8 mouse cellular contexts compared by ENCODE assay signal in the genomic region with DNA sequence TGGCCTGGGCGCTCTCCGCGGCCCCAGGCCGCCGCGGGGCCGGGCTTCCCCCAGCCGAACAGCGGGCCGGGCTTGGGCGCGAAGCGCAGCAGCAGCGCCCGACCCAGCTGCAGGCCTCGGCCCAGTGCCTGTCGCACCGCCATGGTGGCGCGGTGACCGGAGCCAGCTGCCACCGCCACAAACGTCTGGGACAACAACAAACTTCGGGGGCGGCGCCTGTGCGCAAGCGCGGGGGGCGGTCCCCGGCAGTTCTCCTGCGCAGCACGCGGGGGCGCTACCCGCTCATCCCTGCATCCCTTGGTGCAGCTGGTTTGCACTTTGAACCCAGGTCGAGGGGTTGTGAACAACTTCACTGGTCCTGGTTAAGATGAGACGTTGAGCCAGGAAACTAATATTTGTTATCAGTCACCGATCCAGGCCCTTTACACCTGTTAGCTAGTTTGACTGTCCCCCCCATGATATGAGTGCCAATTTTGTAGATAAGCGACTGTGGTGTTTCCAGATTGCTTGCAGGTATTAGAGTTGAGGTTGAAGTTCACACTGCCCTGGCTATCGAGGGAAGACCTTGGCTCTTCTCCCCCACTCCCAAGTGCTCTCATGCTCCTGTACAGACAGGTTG. TPM values are rescaled to one million over a fixed set of nuclear protein-coding genes. Genes with fewer than 3 reads are reported as not detected.
DNase-seq lines count a peak whose midpoint lies in the region; ATAC-seq and TF ChIP-seq lines count a peak whose summit lies in the region.

Gene Pink1, minus strand, starts transcription at position 231 of the 619 bp plus-strand sequence.

- peak; percentile 76 for TF ChIP-seq RAD21 in CH12.LX (IDR thresholded peaks at IDR 0.05; ENCODE audit: low read depth, low read length)

- TF ChIP-seq EP300 in CH12.LX (IDR thresholded peaks at IDR 0.05; ENCODE audit: low read length), result peak; percentile 25; the same call in 1 of the 2 replicates
- no peak for TF ChIP-seq EP300 in liver, embryonic 14.5 days (IDR thresholded peaks at IDR 0.05; ENCODE audit: low read depth)

- peak within 1 kb of the TSS; percentile 53 to 72 (median 70) for H3K4me3 ChIP-seq in CH12.LX (replicated peaks in 1 of 3; ENCODE audit: low read depth in 2 of 3, low read length in 2 of 3, poor library complexity in 1 of 3)
- peak within 1 kb of the TSS; percentile 83 for H3K4me3 ChIP-seq in forebrain, embryonic 12.5 days (replicated peaks)
- H3K4me3 ChIP-seq in heart, embryonic 16.5 days (ENCODE audit: low read length), result peak within 1 kb of the TSS; percentile 89
- peak within 1 kb of the TSS; percentile 72 to 96 for H3K4me3 ChIP-seq in liver, embryonic 14.5 days (ENCODE audit: insufficient read depth in 1 of 2, low read depth in 2 of 2, low read length in 2 of 2)
- peak within 1 kb of the TSS; percentile 92 for H3K4me3 ChIP-seq in stomach, embryonic 15.5 days (replicated peaks)

- peaks cover 0 to 6% of the 10 kb centered on the region in 2 experiments; a peak in 2 of 4 replicates for H3K4me1 ChIP-seq in CH12.LX (ENCODE audit: control insufficient read depth in 1 of 2, insufficient read depth in 2 of 2)
- H3K4me1 ChIP-seq in forebrain, embryonic 12.5 days, result peaks cover 28% of the 10 kb centered on the region
- H3K4me1 ChIP-seq in heart, embryonic 16.5 days (ENCODE audit: control insufficient read depth, insufficient read depth, low read length), result peaks cover 34% of the 10 kb centered on the region
- peaks cover 9 to 12% of the 10 kb centered on the region in 2 experiments for H3K4me1 ChIP-seq in liver, embryonic 14.5 days (replicated peaks; ENCODE audit: control insufficient read depth in 2 of 2, insufficient read depth in 2 of 2, low read length in 1 of 2)
- peaks cover 20% of the 10 kb centered on the region for H3K4me1 ChIP-seq in stomach, embryonic 15.5 days

- in situ Hi-C loops in CH12.LX (cut with MboI; ENCODE audit: low pct_ligation_motif_present, low pct_unique_long_range_greater_than_20kb, low sequenced_read_pairs), result loop anchor here (10.0 kb wide), 1 partner anchor 49 kb away; no protein-coding TSS in a partner anchor

- peak within 1 kb of the TSS; percentile 68 for H3K9ac ChIP-seq in CH12.LX (ENCODE audit: insufficient read depth, low read depth)
- H3K9ac ChIP-seq in forebrain, embryonic 12.5 days, result peak within 1 kb of the TSS; percentile 86
- peak within 1 kb of the TSS; percentile 96 for H3K9ac ChIP-seq in heart, embryonic 16.5 days (ENCODE audit: low read length)
- peak within 1 kb of the TSS; percentile 95 for H3K9ac ChIP-seq in liver, embryonic 14.5 days (replicated peaks)
- H3K9ac ChIP-seq in stomach, embryonic 15.5 days, result peak within 1 kb of the TSS; percentile 92

- peak; percentile 76 for DNase-seq in CH12.LX (ENCODE audit: extremely low read depth)
- DNase-seq in c-Kit-positive CD71-positive TER-119-negative erythroid progenitor cells, embryonic 14.5 days (ENCODE audit: low read depth), result peak; percentile 66
- peak; percentile 94 to 95 for DNase-seq in kidney, postnatal 36 days
- DNase-seq in liver, embryonic 14.5 days (ENCODE audit: low read depth in 3 of 3, low spot score in 3 of 3), result peak; percentile 59 to 71 (median 60)
- DNase-seq in neural tube, embryonic 10.5 days (ENCODE audit: extremely low spot score, low spot score), result peak; percentile 83

- 4% methylated on average over 41 of the region's 41 CpGs for WGBS in forebrain, embryonic 12.5 days
- 4% methylated on average over 41 of the region's 41 CpGs for WGBS in heart, embryonic 16.5 days
- 3% methylated on average over 41 of the region's 41 CpGs for WGBS in liver, embryonic 14.5 days (ENCODE audit: insufficient replicate concordance)
- 3% methylated on average over 29 of the region's 41 CpGs for WGBS in stomach, embryonic 15.5 days

- peaks cover 26% of the 10 kb centered on the region for H3K27me3 ChIP-seq in CH12.LX (replicated peaks)
- H3K27me3 ChIP-seq in forebrain, embryonic 12.5 days, result no peaks in the 10 kb centered on the region
- H3K27me3 ChIP-seq in heart, embryonic 16.5 days (ENCODE audit: control insufficient read depth, insufficient read depth, low read length), result peaks cover 4% of the 10 kb centered on the region; the same call in 1 of the 2 replicates
- H3K27me3 ChIP-seq in liver, embryonic 14.5 days (ENCODE audit: control insufficient read depth, insufficient read depth, low read length), result no peaks in the 10 kb centered on the region
- H3K27me3 ChIP-seq in stomach, embryonic 15.5 days (replicated peaks), result no peaks in the 10 kb centered on the region

- H3K9me3 ChIP-seq in CH12.LX (replicated peaks; ENCODE audit: low read length), result peaks cover 12% of the 10 kb centered on the region
- H3K9me3 ChIP-seq in forebrain, embryonic 12.5 days, result no peaks in the 10 kb centered on the region
- no peaks in the 10 kb centered on the region; the same call in 1 of the 2 replicates for H3K9me3 ChIP-seq in heart, embryonic 16.5 days (replicated peaks; ENCODE audit: control insufficient read depth, low read length)
- H3K9me3 ChIP-seq in liver, embryonic 14.5 days (ENCODE audit: control insufficient read depth, low read length), result no peaks in the 10 kb centered on the region
- H3K9me3 ChIP-seq in stomach, embryonic 15.5 days, result no peaks in the 10 kb centered on the region

- dilution Hi-C loops in CH12.LX (cut with MboI; ENCODE audit: extremely low pct_ligation_motif_present, extremely low pct_unique_long_range_greater_than_20kb, low sequenced_read_pairs), result no loop called here

- no peaks in the 10 kb centered on the region for H3K36me3 ChIP-seq in CH12.LX (replicated peaks in 1 of 2; ENCODE audit: control insufficient read depth in 1 of 2, insufficient read depth in 1 of 2, low read length in 1 of 2)
- H3K36me3 ChIP-seq in forebrain, embryonic 12.5 days (replicated peaks), result no peaks in the 10 kb centered on the region
- H3K36me3 ChIP-seq in heart, embryonic 16.5 days (ENCODE audit: control insufficient read depth, insufficient read depth), result no peaks in the 10 kb centered on the region
- H3K36me3 ChIP-seq in liver, embryonic 14.5 days (replicated peaks; ENCODE audit: control insufficient read depth, insufficient read depth, low read depth), result no peaks in the 10 kb centered on the region
- H3K36me3 ChIP-seq in stomach, embryonic 15.5 days, result no peaks in the 10 kb centered on the region

- peak within 1 kb of the TSS; percentile 40; the same call in 1 of the 2 replicates for H3K4me2 ChIP-seq in CH12.LX (ENCODE audit: insufficient read depth, low read depth, poor library complexity, severe bottlenecking)
- peak within 1 kb of the TSS; percentile 69 for H3K4me2 ChIP-seq in forebrain, embryonic 12.5 days
- peak within 1 kb of the TSS; percentile 73 for H3K4me2 ChIP-seq in heart, embryonic 16.5 days (ENCODE audit: low read depth, low read length)
- H3K4me2 ChIP-seq in liver, embryonic 14.5 days (ENCODE audit: low read depth), result peak within 1 kb of the TSS; percentile 74
- H3K4me2 ChIP-seq in stomach, embryonic 15.5 days, result peak within 1 kb of the TSS; percentile 69

- H3K27ac ChIP-seq in CH12.LX (ENCODE audit: insufficient read depth, low read depth), result peak within 1 kb of the TSS; percentile 58
- H3K27ac ChIP-seq in forebrain, embryonic 12.5 days, result peak within 1 kb of the TSS; percentile 98
- peak within 1 kb of the TSS; percentile 99 for H3K27ac ChIP-seq in heart, embryonic 16.5 days (ENCODE audit: low read length)
- peak within 1 kb of the TSS; percentile 89 for H3K27ac ChIP-seq in liver, embryonic 14.5 days
- H3K27ac ChIP-seq in stomach, embryonic 15.5 days, result peak within 1 kb of the TSS; percentile 98

- peak; percentile 78 for ATAC-seq in forebrain, embryonic 12.5 days (ENCODE audit: low FRiP score)
- ATAC-seq in heart, embryonic 16.5 days (replicated peaks; ENCODE audit: extremely low read depth, insufficient read depth, low FRiP score), result peak; percentile 69
- ATAC-seq in liver, embryonic 14.5 days (ENCODE audit: insufficient read depth), result peak; percentile 68
- peak; percentile 64 for ATAC-seq in stomach, embryonic 15.5 days (ENCODE audit: insufficient read depth, low FRiP score, low read depth)

- TF ChIP-seq CTCF in CH12.LX (conservative IDR thresholded peaks at IDR 0.05 in 1 of 2, IDR thresholded peaks at IDR 0.05 in 1 of 2; ENCODE audit: low read depth in 2 of 2, low read length in 2 of 2), result peak; percentile 51 to 92; a peak in 3 of 4 replicates
- peak; percentile 92 for TF ChIP-seq CTCF in liver, embryonic 14.5 days (IDR thresholded peaks at IDR 0.05; ENCODE audit: low read depth)

- 0 out of 2 replicates have a peak, but pooled peaks have one; percentile 12 for TF ChIP-seq POLR2A in CH12.LX (IDR thresholded peaks at IDR 0.05; ENCODE audit: low read depth, low read length)

- H3K79me2 ChIP-seq in CH12.LX (replicated peaks; ENCODE audit: control insufficient read depth, extremely low read depth, insufficient read depth, poor library complexity, severe bottlenecking), result no peaks in the 10 kb centered on the region

TF ChIP-seq in CH12.LX, 34 proteins besides CTCF, POLR2A, EP300 and RAD21 (continues in another document):
- TF ChIP-seq BHLHE40 (IDR thresholded peaks at IDR 0.05; ENCODE audit: low read depth, low read length) (peak; percentile 23; the same call in 1 of the 2 replicates), ZMIZ1 (IDR thresholded peaks at IDR 0.05; ENCODE audit: low read depth, low read length) (no peak), USF2 (conservative IDR thresholded peaks at IDR 0.05; ENCODE audit: low read depth, low read length) (no peak), ZC3H11A (IDR thresholded peaks at IDR 0.05; ENCODE audit: low read depth, low read length) (0 out of 2 replicates have a peak, but pooled peaks have one; percentile 2), IRF4 (IDR thresholded peaks at IDR 0.05; ENCODE audit: low read depth, low read length) (0 out of 2 replicates have a peak, but pooled peaks have one; percentile 22), MXI1 (IDR thresholded peaks at IDR 0.05; ENCODE audit: low read depth, low read length) (peak; percentile 47), MAX (IDR thresholded peaks at IDR 0.05; ENCODE audit: low read length) (0 out of 2 replicates have a peak, but pooled peaks have one; percentile 50), TCF12 (IDR thresholded peaks at IDR 0.05; ENCODE audit: low read depth, low read length) (0 out of 2 replicates have a peak, but pooled peaks have one; percentile 36), SMC3 (IDR thresholded peaks at IDR 0.05; ENCODE audit: low read depth, low read length) (peak; percentile 56), ZNF384 (IDR thresholded peaks at IDR 0.05; ENCODE audit: low read depth, low read length) (no peak), PAX5 (IDR thresholded peaks at IDR 0.05; ENCODE audit: low read length) (no peak)

RNA-seq across cellular contexts. Expression of gene Pink1, which starts in this region (rescaled TPM):
- total RNA-seq in CH12.LX (2012; rRNA removed), result 7.9 and 10.8 TPM in 2 replicates
- 7.0 and 7.1 TPM in 2 replicates for total RNA-seq in CH12.LX (2014; rRNA removed)
- 5.5 and 7.2 TPM in 2 replicates for polyA plus RNA-seq in CH12.LX (2012; ENCODE audit: insufficient read length, low read depth)
- 53.9 and 57.0 TPM in 2 replicates for polyA plus RNA-seq in forebrain, embryonic 12.5 days (2016; fragmentation: Nextera tagmentation; extraction: Ambion mirVana)
- polyA plus RNA-seq in heart, embryonic 16.5 days (2015; fragmentation: Nextera tagmentation; extraction: Ambion mirVana), result 70.9 and 79.8 TPM in 2 replicates
- 13.2 and 14.3 TPM in 2 replicates for polyA plus RNA-seq in liver, embryonic 14.5 days (2012; rRNA removed)
- polyA plus RNA-seq in liver, embryonic 14.5 days (2014; fragmentation: Nextera tagmentation; extraction: Ambion mirVana), result 15.7 and 19.2 TPM in 2 replicates
- polyA plus RNA-seq in stomach, embryonic 15.5 days (2015; fragmentation: Nextera tagmentation; extraction: Ambion mirVana), result 41.4 and 43.8 TPM in 2 replicates

Comparison
In these comparisons a context has a peak if more than half of its experiments do, and no peak if none do; other contexts are left out.
1. Peak in every context shown above with its lines: DNase-seq, ATAC-seq, H3K4me3 ChIP-seq and H3K27ac ChIP-seq.